Mouse (Mus musculus): ENCODE data around the gene Hemk1. TPM values are rescaled to one million over a fixed set of nuclear protein-coding genes. Genes with fewer than 3 reads are reported as not detected.

Gene Hemk1
- total RNA-seq, 4 experiments from 2014 or later, result 17.3 to 24.0 (median 19.9) TPM

Other genes with a start within 250 kb of the Hemk1 start
- 10 to 100 TPM; 15.1 to 23.8 (median 19.8) TPM for gene Dock3, start 106.4 kb downstream of the Hemk1 start, total RNA-seq (2022)
- gene Mapkapk3, start 48.5 kb downstream of the Hemk1 start, total RNA-seq (2022), result 10 to 100 TPM; 27.2 to 38.4 (median 32.0) TPM
- gene Cish, start 42.3 kb downstream of the Hemk1 start, total RNA-seq (2022), result 100 to 1,000 TPM in 3 of 4 experiments, 10 to 100 TPM in 1; 87.1 to 234 (median 146) TPM
- 10 to 100 TPM in 1 of 4 experiments, 1 to 10 TPM in 3; 5.6 to 10.3 (median 6.4) TPM for gene 6430571L13Rik, start 2.3 kb upstream of the Hemk1 start, total RNA-seq (2022)
- gene Cacna2d2, start 61.3 kb upstream of the Hemk1 start, total RNA-seq (2022), result 10 to 100 TPM; 10.4 to 18.4 (median 12.3) TPM
- 10 to 100 TPM; 21.2 to 25.6 (median 22.2) TPM for gene Tmem115, start 195.6 kb upstream of the Hemk1 start, total RNA-seq (2022)
- gene Cyb561d2, start 203.8 kb upstream of the Hemk1 start, total RNA-seq (2022), result 1 to 10 TPM; 5.1 to 6.3 (median 5.4) TPM
- 10 to 100 TPM; 18.4 to 22.6 (median 21.2) TPM for gene Nprl2, start 203.9 kb upstream of the Hemk1 start, total RNA-seq (2022)
- under 1 TPM in 2 of 4 experiments, not detected in 2; 0.35 to 0.40 TPM for gene Zmynd10, start 208.9 kb upstream of the Hemk1 start, total RNA-seq (2022)
- gene Rassf1, start 213.2 kb upstream of the Hemk1 start, total RNA-seq (2022), result 10 to 100 TPM; 12.9 to 14.9 (median 14.4) TPM
- 10 to 100 TPM; 40.0 to 46.9 (median 40.2) TPM for gene Tusc2, start 224.9 kb upstream of the Hemk1 start, total RNA-seq (2022)
- 10 to 100 TPM; 31.2 to 45.8 (median 40.6) TPM for gene Hyal2, start 229.6 kb upstream of the Hemk1 start, total RNA-seq (2022)
- 1 to 10 TPM; 4.6 to 6.6 (median 5.1) TPM for gene Hyal1, start 238.6 kb upstream of the Hemk1 start, total RNA-seq (2022)
- 10 to 100 TPM; 18.8 to 24.3 (median 21.1) TPM for gene Naa80, start 240.5 kb upstream of the Hemk1 start, total RNA-seq (2022)
- gene Hyal3, start 242.5 kb upstream of the Hemk1 start, total RNA-seq (2022), result under 1 TPM; 0.20 to 0.72 (median 0.25) TPM
- gene Ifrd2, start 249.3 kb upstream of the Hemk1 start, total RNA-seq (2022), result 10 to 100 TPM; 43.7 to 58.2 (median 47.5) TPM